Mouse (Mus musculus) adrenal gland, postnatal 36 days (tissue): ENCODE results near the gene Slc38a5. TPM values are rescaled to one million over a fixed set of nuclear protein-coding genes. Genes with fewer than 3 reads are reported as not detected.
A peak's percentile ranks its signal among the peaks of the same experiment; 100 is the strongest.

ENCODE experiments used
- DNase-seq, 2 experiments: peaks; one replicate each; pipeline ENCODE4 v3.0.0; 2021; ENCODE audit warnings: mixed read lengths in 1 of 2
- total RNA-seq, 2 experiments: library from RNA; stranded (reverse); gene quantifications; 2 replicates each; pipeline ENCODE4 v1.2.3; 2021

Slc38a5 gene
- total RNA-seq, 2 experiments from 2014 or later = not detected

- DNase-seq = no peak
Measured at GRCm38 (mm10) chrX:8309302-8309701, 38.4 kb downstream of the Slc38a5 start.

DNA sequence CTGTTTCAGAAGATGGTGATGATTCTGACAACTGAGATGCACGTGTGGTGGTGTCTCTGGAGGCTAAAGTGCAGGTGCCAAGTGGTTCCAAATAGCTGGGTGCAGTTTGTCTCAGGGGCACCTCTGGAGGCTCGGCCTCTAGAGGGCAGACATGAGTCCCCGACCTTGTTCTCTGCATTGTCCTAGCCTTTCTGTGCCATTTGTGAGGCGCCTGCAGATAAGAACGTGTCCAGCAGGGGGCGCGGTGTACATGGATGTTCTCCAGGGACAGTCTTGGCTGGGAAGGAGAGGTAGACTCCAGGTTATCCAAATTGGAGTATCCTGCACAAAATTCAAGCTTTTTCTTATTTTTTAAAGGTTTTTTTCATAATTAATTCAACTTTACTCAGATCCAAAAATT is 44.0 kb downstream of the Slc38a5 start:
- DNase-seq = peak; percentile 49 to 54

DNA sequence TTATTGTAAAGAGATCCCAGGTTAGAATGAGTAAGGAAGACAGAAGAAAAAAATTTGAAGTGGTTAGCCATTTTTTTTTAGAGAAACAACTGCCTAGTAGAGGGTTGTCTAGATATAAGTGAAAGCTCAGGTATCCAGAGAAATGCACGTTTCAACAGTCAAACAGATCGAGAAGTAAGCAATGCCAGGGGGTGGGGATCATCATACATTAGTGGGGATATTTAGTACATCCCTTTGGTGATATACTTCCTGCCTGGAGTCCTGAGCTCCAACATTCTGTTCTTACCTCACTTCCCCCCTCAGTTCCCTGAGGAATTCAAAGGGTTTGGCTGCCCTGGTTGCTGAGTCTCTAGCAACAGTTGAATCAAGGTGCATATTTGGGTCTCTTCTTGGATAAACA is 56.2 kb downstream of the Slc38a5 start, which contains the start of gene Ssxb10:
TSS of gene Ssxb10 (plus strand) at position 301 of the 400 bp plus-strand sequence.
- DNase-seq = no peak

Other genes with a start within 250 kb of the Slc38a5 start
- gene Suv39h1, start 196.4 kb upstream of the Slc38a5 start, total RNA-seq = 10 to 100 TPM; 11.0 to 15.1 TPM
- gene Was, start 180.6 kb upstream of the Slc38a5 start, total RNA-seq = 1 to 10 TPM; 1.7 to 2.3 TPM
- gene Wdr13, start 138.2 kb upstream of the Slc38a5 start, total RNA-seq = 10 to 100 TPM; 63.2 to 64.0 TPM
- 100 to 1,000 TPM in 1 of 2 experiments, 10 to 100 TPM in 1; 97.4 to 129 TPM for gene Rbm3, start 125.3 kb upstream of the Slc38a5 start, total RNA-seq
- 1 to 10 TPM; 7.7 to 8.0 TPM for gene Tbc1d25, start 95.0 kb upstream of the Slc38a5 start, total RNA-seq
- 10 to 100 TPM; 57.2 to 94.7 TPM for gene Ebp, start 77.6 kb upstream of the Slc38a5 start, total RNA-seq
- gene Porcn, start 64.6 kb upstream of the Slc38a5 start, total RNA-seq = 1 to 10 TPM; 6.8 to 7.9 TPM
- gene Ftsj1, start 18.7 kb upstream of the Slc38a5 start, total RNA-seq = 10 to 100 TPM; 20.6 to 28.8 TPM
- gene Ssxb10, start 56.3 kb downstream of the Slc38a5 start, total RNA-seq = not detected
- gene Ssxb9, start 95.8 kb downstream of the Slc38a5 start, total RNA-seq = not detected
- not detected for gene Ssxb1, start 142.2 kb downstream of the Slc38a5 start, total RNA-seq
- gene Ssxb2, start 190.6 kb downstream of the Slc38a5 start, total RNA-seq = not detected